Mouse (Mus musculus) fibroblast of lung, adult 2 months (primary cell): ENCODE data around the gene Col5a3.

Source experiments
- DNase-seq: peaks from one replicate; pipeline ENCODE4 v3.0.0-alpha.2; 2011; ENCODE audit warnings: low read depth

The Col5a3 gene

DNA sequence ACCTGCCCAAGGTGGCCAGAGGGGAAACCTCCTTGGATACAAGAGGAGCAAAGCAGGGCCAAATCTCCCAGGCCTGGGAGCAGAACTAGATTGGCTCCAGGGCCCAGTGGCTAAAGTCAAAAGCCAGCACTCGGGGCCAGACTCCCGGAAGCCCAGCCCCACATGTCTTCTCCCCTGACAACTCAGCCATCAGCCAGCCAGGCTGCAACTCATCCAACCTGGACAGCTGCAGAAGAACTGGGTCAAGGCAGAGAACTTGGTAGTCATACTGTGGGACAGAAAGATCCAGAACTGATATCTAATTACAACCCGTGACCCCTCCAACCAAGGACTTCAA lies 9.7 kb downstream of the Col5a3 start:
- DNase-seq: no peak

GRCm38 (mm10) chr9:20804266-20805158 lies 10.4 kb downstream of the Col5a3 start:
- peak; percentile 63 for DNase-seq

DNA sequence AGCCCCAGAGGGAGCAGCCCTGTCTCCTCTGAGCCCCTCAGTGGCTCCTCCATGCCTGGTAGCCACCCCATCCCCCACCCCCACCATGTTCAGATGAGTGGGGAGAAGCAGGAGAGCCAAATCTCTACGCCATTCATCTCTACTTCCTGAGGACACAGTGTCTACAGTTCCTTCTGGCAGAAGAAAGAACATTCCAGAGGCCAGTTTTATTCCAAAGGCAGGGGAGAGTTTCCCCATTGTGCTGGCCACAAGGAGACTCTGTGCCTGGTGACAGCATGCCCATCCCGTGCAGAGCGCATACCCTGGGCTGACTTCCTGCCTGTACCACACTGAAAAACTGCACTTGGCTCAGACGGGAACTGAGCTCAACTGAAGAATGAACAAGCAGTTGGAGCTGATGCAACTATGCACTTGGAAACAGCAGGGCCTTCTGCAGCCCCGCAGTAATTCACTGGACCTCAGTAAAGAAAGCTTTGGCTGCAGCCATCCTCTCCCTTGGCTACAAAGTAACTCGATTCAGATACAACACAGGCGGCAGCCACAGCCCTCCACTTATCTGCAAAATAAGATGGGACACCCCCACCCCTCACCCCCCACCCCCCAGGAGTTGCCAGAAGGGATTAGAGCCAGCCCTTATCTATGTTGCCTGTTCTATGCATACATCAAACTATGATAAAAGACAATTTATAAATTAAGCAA lies 20.6 kb downstream of the Col5a3 start:
- DNase-seq: peak; percentile 86

DNA sequence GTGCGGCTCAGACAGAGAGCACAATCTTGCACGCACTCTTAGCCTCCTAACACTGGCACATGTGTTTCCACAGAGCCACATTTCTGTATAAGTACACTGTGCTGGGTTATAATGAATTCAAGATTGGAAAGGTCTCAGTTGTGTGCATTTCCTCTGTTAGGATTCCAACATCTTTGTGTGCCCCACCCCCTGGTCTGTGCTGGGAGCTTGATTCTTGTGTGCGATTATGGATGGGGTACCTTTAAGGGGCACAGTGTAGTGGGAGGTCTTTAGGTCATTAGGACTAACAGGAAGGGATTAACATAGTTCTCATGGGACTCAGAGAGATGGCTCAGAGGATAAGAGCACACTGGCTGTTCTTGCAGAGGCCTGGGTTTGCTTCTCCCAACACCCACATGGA lies 24.5 kb downstream of the Col5a3 start:
- no peak for DNase-seq

DNA sequence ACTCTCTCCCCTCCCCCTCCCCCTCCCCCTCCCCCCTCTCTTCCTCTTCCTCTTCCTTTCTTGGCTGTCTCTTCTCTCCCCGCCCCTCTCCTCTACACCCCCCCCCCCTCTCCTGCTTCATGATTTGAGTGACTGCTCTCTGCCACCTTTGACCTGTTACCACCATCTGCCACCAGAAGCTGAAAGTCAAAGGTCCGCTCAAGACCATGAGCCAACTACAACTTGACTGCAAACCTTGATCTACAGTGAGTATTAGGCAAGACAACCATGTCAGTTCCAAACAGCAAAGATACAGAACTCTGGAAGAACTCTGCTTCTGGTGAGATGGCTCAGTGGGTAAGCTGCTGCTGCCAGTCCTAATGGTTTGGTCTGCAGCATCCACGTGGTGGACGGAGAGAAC lies 25.2 kb downstream of the Col5a3 start:
- DNase-seq: no peak

DNA sequence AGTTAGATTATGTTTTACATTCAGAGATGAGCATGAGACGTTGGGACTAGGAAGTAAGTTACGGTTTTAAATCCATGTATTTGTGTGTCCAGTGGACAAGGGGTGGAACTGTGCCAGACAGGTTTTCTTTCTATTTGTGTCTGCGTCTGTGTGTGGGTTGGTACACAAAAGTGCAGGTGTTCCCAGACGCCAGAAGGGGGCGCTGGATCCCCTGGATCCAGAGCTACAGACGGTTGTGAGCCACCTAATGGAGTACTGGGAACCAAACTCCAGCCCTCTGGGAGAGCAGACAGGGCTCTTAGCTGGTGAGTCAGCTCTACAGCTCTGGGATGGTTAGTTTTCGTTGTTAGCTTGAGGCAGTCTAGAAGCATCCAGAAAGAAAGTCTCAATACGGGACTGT lies 26.9 kb downstream of the Col5a3 start:
- no peak for DNase-seq

DNA sequence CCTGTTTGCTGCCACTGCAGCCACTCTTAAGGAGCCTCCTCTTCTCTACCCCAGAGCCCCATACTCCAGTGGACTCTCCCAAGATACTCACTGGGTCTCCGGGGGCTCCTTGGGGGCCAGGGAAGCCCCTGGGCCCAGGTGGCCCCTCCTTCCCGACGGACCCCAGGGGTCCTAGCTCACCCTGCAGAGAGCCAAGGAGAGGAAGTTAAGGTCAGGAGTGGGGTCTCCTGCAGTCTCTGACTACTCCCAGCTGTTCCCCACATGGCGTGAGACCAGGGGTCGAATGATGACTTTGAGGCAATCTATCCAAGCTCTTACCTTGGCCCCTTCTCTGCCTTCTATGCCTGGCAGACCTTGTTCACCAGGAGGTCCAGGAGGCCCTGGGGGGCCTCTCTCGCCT lies 29.8 kb downstream of the Col5a3 start:
- DNase-seq: no peak

DNA sequence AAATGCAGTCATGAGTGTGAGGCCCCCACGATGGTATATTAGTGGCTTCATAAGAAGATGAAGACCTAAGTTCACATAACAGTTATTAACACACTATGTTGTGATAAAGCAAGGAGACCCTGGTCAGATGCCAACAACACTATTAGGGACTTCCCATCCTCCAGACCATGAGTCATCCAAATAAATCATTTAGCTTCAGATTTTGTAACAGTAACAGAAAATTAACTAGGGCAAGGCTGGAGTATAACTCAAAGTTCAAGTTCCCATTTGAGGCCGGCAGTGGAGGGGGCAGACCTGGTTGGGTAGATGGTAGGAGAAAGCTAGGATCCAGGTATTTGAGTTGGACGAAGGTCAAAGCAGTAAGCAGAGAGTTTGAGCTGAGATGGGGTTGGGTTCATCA lies 33.6 kb downstream of the Col5a3 start:
- DNase-seq: peak; percentile 42

GRCm38 (mm10) chr9:20765274-20765673 lies 49.6 kb downstream of the Col5a3 start:
- DNase-seq: peak; percentile 60

DNA sequence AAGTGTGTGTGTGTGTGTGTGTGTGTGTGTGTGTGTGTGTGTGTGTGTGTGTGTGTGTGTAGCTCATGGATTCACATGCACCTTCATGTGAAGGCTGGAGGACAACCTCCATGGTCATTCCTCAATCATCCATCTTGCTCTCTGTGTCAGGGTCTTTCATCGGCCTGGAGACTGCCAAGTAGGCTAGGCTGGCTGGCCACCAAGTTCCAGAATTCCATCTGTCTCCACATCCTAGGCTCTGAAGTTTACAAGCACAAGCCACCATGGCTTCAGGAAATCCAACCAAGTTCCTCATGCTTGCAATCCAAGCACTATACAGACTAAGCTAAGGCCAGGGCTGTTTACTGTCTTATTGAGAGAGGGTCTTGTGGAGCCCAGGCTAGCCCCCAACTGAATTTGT lies 51.8 kb downstream of the Col5a3 start:
- DNase-seq: peak; percentile 65

GRCm38 (mm10) chr9:20762197-20762961 lies 52.5 kb downstream of the Col5a3 start:
- DNase-seq: no peak

DNA sequence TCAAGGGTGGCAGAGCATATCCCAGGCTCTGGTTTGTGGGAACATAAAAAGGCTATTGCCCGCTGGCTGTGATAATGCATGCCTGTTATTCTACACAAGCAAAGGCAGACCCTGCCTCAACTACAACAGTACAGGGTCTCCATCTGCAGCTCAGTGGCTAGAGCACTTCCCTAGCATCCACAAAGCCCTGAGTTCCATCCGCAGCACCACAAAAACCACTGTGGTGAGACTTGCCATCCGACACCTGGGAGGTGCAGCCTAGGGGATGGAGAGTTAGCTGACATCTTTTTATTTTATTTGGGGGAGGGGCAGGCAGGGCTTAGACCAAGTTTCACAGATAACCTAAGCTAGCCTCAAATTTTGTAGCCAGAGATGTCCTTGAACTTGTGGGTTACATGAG lies 53.5 kb downstream of the Col5a3 start:
- DNase-seq: no peak

GRCm38 (mm10) chr9:20760813-20761212 lies 54.1 kb downstream of the Col5a3 start:
- peak; percentile 99 for DNase-seq

- no peak for DNase-seq
Observed at GRCm38 (mm10) chr9:20758896-20759295, 56.0 kb downstream of the Col5a3 start.

- DNase-seq: no peak
Observed at GRCm38 (mm10) chr9:20758243-20758642, 56.6 kb downstream of the Col5a3 start.

GRCm38 (mm10) chr9:20757087-20757955 lies 57.5 kb downstream of the Col5a3 start:
- no peak for DNase-seq

GRCm38 (mm10) chr9:20756081-20756700 lies 58.7 kb downstream of the Col5a3 start:
- no peak for DNase-seq

DNA sequence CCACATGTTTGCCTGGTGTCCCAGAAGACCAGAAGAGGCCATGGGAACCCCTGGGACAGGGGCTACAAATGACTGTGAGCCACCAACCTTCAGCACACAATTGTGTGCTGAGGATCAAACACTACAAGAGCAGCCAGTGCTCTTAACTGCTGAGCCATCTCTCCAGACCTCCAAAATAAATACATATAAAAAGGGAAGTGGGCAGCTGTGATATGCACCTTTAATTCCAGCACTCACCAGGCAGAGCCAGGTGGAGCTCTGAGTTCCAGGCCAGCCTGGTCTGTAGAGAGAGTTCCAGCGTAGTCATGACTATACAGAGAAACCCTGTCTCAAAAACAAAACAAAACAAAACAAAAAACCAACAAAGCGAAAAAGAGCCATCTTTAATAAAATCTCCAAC lies 60.5 kb downstream of the Col5a3 start:
- no peak for DNase-seq

- DNase-seq: no peak
Observed at GRCm38 (mm10) chr9:20751477-20752029, 63.3 kb downstream of the Col5a3 start.

GRCm38 (mm10) chr9:20749213-20749612 lies 65.7 kb downstream of the Col5a3 start:
- no peak for DNase-seq

DNA sequence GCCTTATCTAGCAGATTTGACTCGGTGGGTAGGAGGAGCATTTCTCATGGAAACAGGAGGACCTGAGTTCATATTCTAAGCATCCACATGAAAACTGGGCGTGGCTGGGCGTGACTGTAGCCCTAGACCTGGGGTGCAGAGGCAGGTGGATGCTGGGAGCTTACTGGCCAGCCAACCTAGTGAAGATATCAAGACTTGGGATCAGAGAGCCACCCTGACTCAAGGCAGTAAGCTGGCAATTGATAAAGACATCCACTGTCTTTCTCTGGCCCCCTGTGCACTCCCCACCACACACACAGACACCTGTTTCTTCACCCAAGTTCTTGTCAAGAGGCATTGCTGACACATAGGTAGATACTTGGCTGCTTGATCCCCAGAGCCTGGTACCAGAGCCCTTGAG lies 66.3 kb downstream of the Col5a3 start:
- no peak for DNase-seq
